Mouse (Mus musculus) CH12.LX (cell line): ENCODE measurements at regions not wholly inside any gene's neighbourhood (a gene's known extent, or its start where the extent isn't known, plus 50 kb on each side); places are given as distances from the start of the nearest gene placed in this dataset.

Experiments
- DNase-seq: peaks from one replicate; pipeline ENCODE4 v3.0.0-alpha.2; 2013; ENCODE audit errors: extremely low read depth
- H3K27ac ChIP-seq: 2 replicates; pipeline ENCODE4 v1.5.1; 2012; ENCODE audit warnings: low read depth, mild to moderate bottlenecking, control low read depth, moderate library complexity; ENCODE audit not compliant: insufficient read depth
- H3K27me3 ChIP-seq: replicated peaks from 2 replicates; pipeline ENCODE3; 2012; ENCODE audit warnings: inconsistent platforms
- H3K36me3 ChIP-seq, 2 experiments: replicated peaks in 1 of 2; 2 replicates each; pipeline versions ENCODE3 to v1.6.1; 2012; ENCODE audit warnings: inconsistent platforms in 1 of 2, low read length in 1 of 2, mild to moderate bottlenecking in 1 of 2, mixed read lengths in 1 of 2, moderate library complexity in 1 of 2; ENCODE audit not compliant: control insufficient read depth in 1 of 2, insufficient read depth in 1 of 2
- H3K4me1 ChIP-seq, 2 experiments: 2 replicates each; pipeline ENCODE4 v1.6.1; 2012; ENCODE audit warnings: inconsistent platforms in 1 of 2, moderate library complexity in 1 of 2; ENCODE audit not compliant: insufficient read depth in 2 of 2, control insufficient read depth in 1 of 2
- H3K4me2 ChIP-seq: 2 replicates; pipeline ENCODE4 v1.6.1; 2012; ENCODE audit warnings: low read depth, mild to moderate bottlenecking, control low read depth; ENCODE audit not compliant: poor library complexity, insufficient read depth, severe bottlenecking
- H3K4me3 ChIP-seq, 3 experiments: fragments of 150-350 bp in 1 of 3; sonication (generic) in 1 of 3; replicated peaks in 1 of 3; 2 replicates each; pipeline versions ENCODE3 to v1.5.1; 2011 to 2012; ENCODE audit warnings: low read depth in 2 of 3, low read length in 2 of 3, mild to moderate bottlenecking in 2 of 3, moderate library complexity in 2 of 3, control low read depth in 1 of 3, improper control_type of control experiment in 1 of 3, inconsistent platforms in 1 of 3, mixed read lengths in 1 of 3; ENCODE audit not compliant: poor library complexity in 1 of 3
- H3K79me2 ChIP-seq: replicated peaks from 2 replicates; pipeline ENCODE4 v1.6.1; 2012; ENCODE audit warnings: mild to moderate bottlenecking, moderate library complexity; ENCODE audit not compliant: control insufficient read depth, poor library complexity, insufficient read depth, severe bottlenecking; ENCODE audit errors: extremely low read depth
- H3K9ac ChIP-seq: 2 replicates; pipeline ENCODE4 v1.6.1; 2012; ENCODE audit warnings: low read depth, mild to moderate bottlenecking, control low read depth, moderate library complexity; ENCODE audit not compliant: insufficient read depth
- H3K9me3 ChIP-seq: replicated peaks from 2 replicates; pipeline ENCODE3; 2012; ENCODE audit warnings: low read length, inconsistent platforms, mixed read lengths
- CTCF ChIP-seq, 2 experiments: IDR thresholded peaks in 1 of 2; conservative IDR thresholded peaks in 1 of 2; 2 replicates each; pipeline ENCODE4 v1.5.1; 2011 to 2012; ENCODE audit warnings: low read depth in 2 of 2, low read length in 2 of 2, improper control_type of control experiment in 1 of 2, inconsistent platforms in 1 of 2, mild to moderate bottlenecking in 1 of 2, moderate library complexity in 1 of 2
- ETS1 ChIP-seq: conservative IDR thresholded peaks from 2 replicates; pipeline ENCODE4 v1.6.1; 2012; ENCODE audit warnings: low read depth, mild to moderate bottlenecking, inconsistent platforms, low read length, improper control_type of control experiment, moderate library complexity
- HCFC1 ChIP-seq: IDR thresholded peaks from 2 replicates; pipeline ENCODE4 v1.6.1; 2012; ENCODE audit warnings: low read depth, mild to moderate bottlenecking, inconsistent platforms, low read length, improper control_type of control experiment
- KAT2A ChIP-seq: IDR thresholded peaks from 2 replicates; pipeline ENCODE4 v1.6.1; 2012; ENCODE audit warnings: low read length, improper control_type of control experiment, inconsistent platforms; ENCODE audit not compliant: insufficient replicate concordance
- MAZ ChIP-seq: IDR thresholded peaks from 2 replicates; pipeline ENCODE4 v1.6.1; 2012; ENCODE audit warnings: low read depth, mild to moderate bottlenecking, inconsistent platforms, low read length, improper control_type of control experiment, moderate library complexity
- MXI1 ChIP-seq: IDR thresholded peaks from 2 replicates; pipeline ENCODE4 v1.6.1; 2011; ENCODE audit warnings: mild to moderate bottlenecking, low read depth, low read length, improper control_type of control experiment
- NRF1 ChIP-seq: IDR thresholded peaks from 2 replicates; pipeline ENCODE4 v1.6.1; 2014; ENCODE audit warnings: low read depth, mild to moderate bottlenecking, inconsistent platforms, low read length, improper control_type of control experiment, moderate library complexity
- RCOR1 ChIP-seq: conservative IDR thresholded peaks from 2 replicates; pipeline ENCODE4 v1.6.1; 2012; ENCODE audit warnings: low read depth, mild to moderate bottlenecking, inconsistent platforms, low read length, improper control_type of control experiment
- SMC3 ChIP-seq: IDR thresholded peaks from 2 replicates; pipeline ENCODE4 v1.6.1; 2011; ENCODE audit warnings: low read depth, low read length, improper control_type of control experiment
- TBP ChIP-seq: conservative IDR thresholded peaks from 2 replicates; pipeline ENCODE4 v1.6.1; 2011; ENCODE audit warnings: low read depth, low read length, improper control_type of control experiment
- USF1 ChIP-seq: IDR thresholded peaks from 2 replicates; pipeline ENCODE4 v1.6.1; 2014; ENCODE audit warnings: low read depth, mild to moderate bottlenecking, inconsistent platforms, low read length, improper control_type of control experiment
- ZMIZ1 ChIP-seq: IDR thresholded peaks from 2 replicates; pipeline ENCODE4 v1.6.1; 2012; ENCODE audit warnings: low read depth, mild to moderate bottlenecking, inconsistent platforms, low read length, improper control_type of control experiment
- ZNF384 ChIP-seq: IDR thresholded peaks from 2 replicates; pipeline ENCODE4 v1.6.1; 2012; ENCODE audit warnings: low read depth, low read length, improper control_type of control experiment, inconsistent platforms
- dilution Hi-C: fragments of 300-500 bp; cut with MboI; formaldehyde crosslinking; loops from 2 replicates; pipeline ENCODE4 v1.14.3; 2020; ENCODE audit warnings: low sequenced_read_pairs; ENCODE audit not compliant: extremely low pct_unique_long_range_greater_than_20kb, extremely low pct_ligation_motif_present
- in situ Hi-C: fragments of 300-500 bp; cut with MboI; formaldehyde crosslinking; loops from 3 replicates; pipeline ENCODE4 v1.14.3; 2019; ENCODE audit warnings: low sequenced_read_pairs, low pct_ligation_motif_present, low pct_unique_long_range_greater_than_20kb, mixed read lengths

DNA sequence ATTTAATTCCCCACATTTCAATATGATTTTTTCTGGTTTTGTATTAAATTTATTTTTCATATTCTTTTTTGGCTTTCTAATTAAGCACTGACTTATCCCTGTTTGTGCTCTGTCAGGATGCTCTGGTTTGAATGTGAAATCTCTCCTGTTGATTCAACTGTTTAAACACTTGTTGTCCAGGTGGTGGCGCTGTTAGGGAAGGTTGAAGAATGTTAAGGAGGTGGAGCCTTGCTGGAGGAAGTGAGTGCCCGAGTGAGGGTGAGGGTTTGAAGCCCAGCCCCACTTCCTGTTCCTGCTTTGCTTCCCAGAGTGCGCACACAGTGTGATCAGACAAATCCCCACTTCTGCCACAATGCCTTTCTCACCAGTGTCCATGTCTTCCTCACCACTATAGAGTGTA is 263.4 kb downstream of the Osr1 start:
- dilution Hi-C loops = no loop called here
- Histone ChIP-seq H3K4me3 (no peak overlapping the region), H3K9me3 (peaks cover 2% of the 10 kb centered on the region), H3K4me2 (no peak overlapping the region), H3K36me3 (no peaks in the 10 kb centered on the region), H3K27ac (no peak overlapping the region), H3K27me3 (no peaks in the 10 kb centered on the region), H3K9ac (no peak overlapping the region), H3K4me1 (no peaks in the 10 kb centered on the region), H3K79me2 (no peaks in the 10 kb centered on the region)
- in situ Hi-C loops = no loop called here
- peak; percentile 33 for DNase-seq
- TF ChIP-seq CTCF (conservative IDR thresholded peaks at IDR 0.05 in 1 of 2, IDR thresholded peaks at IDR 0.05 in 1 of 2; ENCODE audit: low read depth in 2 of 2, low read length in 2 of 2) (peak in 1 of 2 experiments; percentile 13; a peak in 1 of 4 replicates), USF1 (no peak)

DNA sequence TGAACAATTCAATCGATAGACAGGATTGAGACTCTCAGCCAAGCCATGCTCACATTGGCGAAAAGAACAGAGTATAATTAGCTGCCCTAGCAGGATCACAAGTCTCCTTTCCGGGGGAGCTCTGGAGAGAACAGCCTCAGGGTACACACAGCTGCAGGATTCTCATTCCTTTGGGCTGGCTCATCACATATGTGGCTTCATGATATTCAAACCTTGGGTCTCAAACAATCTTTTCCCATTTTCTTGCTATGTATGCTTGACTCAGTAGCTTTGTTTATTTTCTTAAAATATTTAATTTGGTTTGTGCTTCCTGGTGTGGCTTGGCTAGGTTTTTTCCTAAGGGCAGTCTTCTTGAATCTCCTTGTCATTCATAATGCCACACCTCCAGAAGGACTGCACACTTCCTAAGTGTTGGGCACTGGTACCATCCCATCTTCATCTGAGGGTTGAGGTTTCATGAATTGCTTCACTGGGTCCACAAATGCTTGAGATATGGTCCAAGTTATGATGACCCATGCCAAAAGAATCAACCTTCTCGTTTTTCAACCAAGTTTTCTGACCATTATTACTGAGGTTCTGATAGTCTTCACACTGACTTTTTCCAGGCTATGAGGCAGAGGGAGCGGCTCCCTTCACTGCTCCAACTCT is 269.4 kb downstream of the Osr1 start:
- Histone ChIP-seq H3K4me3 (no peak overlapping the region), H3K79me2 (no peaks in the 10 kb centered on the region), H3K4me1 (no peaks in the 10 kb centered on the region), H3K9me3 (no peaks in the 10 kb centered on the region), H3K4me2 (no peak overlapping the region), H3K27me3 (no peaks in the 10 kb centered on the region)
- dilution Hi-C loops = no loop called here
- in situ Hi-C loops = no loop called here
- TF ChIP-seq MXI1 (no peak), SMC3 (no peak), ETS1 (no peak), NRF1 (no peak), HCFC1 (no peak), MAZ (no peak), ZNF384 (no peak)
- TF ChIP-seq, all 38 proteins: peak for 0
- H3K9ac ChIP-seq = no peak overlapping the region
- DNase-seq = no peak
- no peak overlapping the region for H3K27ac ChIP-seq
- no peaks in the 10 kb centered on the region for H3K36me3 ChIP-seq

DNA sequence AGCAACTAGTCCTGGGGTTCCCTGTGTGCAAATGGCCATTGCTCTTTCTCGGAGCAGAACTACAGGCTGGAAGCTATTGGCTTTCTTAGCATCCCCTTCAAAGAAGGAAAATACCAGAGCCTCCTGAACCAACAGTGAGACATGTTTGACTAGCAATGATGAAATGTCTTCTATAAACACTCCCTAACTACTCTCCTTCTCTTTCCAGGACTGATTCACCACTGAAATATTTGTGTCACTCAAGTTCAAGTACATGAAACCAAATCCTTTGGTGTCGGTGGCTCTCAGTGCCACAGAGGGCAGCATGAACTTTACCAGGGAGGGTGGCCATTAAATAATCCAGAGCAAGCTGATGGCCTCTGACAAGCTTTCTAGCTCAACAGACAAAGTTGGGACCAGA is 270.0 kb downstream of the Osr1 start:
- Histone ChIP-seq H3K4me2 (no peak overlapping the region), H3K4me1 (no peaks in the 10 kb centered on the region)

More for the DNA sequence above, 270.0 kb downstream of the Osr1 start:
- no peaks in the 10 kb centered on the region for H3K79me2 ChIP-seq
- H3K27ac ChIP-seq = no peak overlapping the region
- TF ChIP-seq RCOR1 = no peak
- no peak for TF ChIP-seq TBP
- TF ChIP-seq KAT2A = no peak
- TF ChIP-seq HCFC1 = no peak
- TF ChIP-seq ETS1 = no peak
- no peak for TF ChIP-seq ZMIZ1
- no peak for TF ChIP-seq CTCF (conservative IDR thresholded peaks at IDR 0.05 in 1 of 2, IDR thresholded peaks at IDR 0.05 in 1 of 2; ENCODE audit: low read depth in 2 of 2, low read length in 2 of 2)
- no peak overlapping the region for H3K9ac ChIP-seq
- no peaks in the 10 kb centered on the region for H3K36me3 ChIP-seq
- no peaks in the 10 kb centered on the region for H3K9me3 ChIP-seq
- H3K4me3 ChIP-seq = no peak overlapping the region
- in situ Hi-C loops = no loop called here
- dilution Hi-C loops = no loop called here
- no peak for DNase-seq
- no peaks in the 10 kb centered on the region for H3K27me3 ChIP-seq
